Mouse (Mus musculus): ENCODE results near the gene Ascc2. TPM values are rescaled to one million over a fixed set of nuclear protein-coding genes. Genes with fewer than 3 reads are reported as not detected.
A peak's percentile ranks its signal among the peaks of the same experiment; 100 is the strongest.
"Not testable (repeated sequence)": the region's sequence is repeated elsewhere in the genome, so short reads cannot be mapped to it uniquely, and the experiment has no call there.

The Ascc2 gene
- polyA plus RNA-seq, 1 experiment from 2014 or later, result 36.1 TPM

DNA sequence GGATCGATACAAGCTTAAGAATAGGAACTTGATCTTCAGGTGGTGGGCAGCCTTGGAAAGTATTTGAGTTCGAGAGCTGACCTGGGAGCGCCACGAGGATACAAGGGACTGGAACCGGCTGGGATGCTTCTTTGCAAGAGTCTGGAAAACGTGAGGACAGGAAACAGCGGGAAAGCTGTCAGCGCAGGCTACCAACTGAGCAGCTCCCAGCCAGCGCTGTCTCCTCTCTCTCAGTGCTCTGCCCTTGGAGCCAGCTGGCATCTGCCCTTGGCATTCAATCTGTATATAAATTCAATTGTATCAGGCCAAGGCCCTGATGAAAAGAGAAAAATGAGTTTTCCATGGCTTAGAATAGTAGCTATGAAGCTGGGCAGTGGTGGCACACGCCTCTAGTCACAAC is 53.7 kb downstream of the Ascc2 start:
- DNase-seq (ENCODE audit: low spot score), result no peak
- 53% methylated on average over 10 of the region's 10 CpGs for WGBS
- Histone ChIP-seq H3K4me1 (no peaks in the 10 kb centered on the region), H3K27me3 (ENCODE audit: insufficient read depth, poor library complexity, severe bottlenecking) (0 out of 2 replicates have a peak, but pooled peaks cover 4% of the 10 kb centered on the region), H3K27ac (no peak overlapping the region), H3K4me3 (no peak overlapping the region), H3K9me3 (no peaks in the 10 kb centered on the region), H3K36me3 (no peaks in the 10 kb centered on the region)

DNA sequence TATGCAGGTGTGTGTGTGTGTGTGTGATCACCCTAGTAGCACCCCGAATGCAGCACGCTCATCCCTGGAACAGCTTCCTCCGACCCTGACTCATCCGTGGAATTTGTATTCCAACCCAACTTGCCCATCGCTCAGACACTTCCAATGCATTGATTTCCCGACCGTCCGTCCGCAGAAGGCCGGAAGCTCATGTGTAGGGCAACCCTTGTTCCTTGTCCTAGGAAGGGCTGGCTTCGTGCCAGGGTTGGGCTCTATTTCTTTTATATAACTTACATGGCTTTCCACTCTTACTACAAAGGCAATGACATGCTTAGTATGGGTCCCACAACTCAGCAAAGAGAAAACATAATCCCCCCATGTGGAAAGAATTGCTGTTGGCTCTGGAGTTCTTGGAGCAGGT is 54.6 kb downstream of the Ascc2 start:
- H3K27ac ChIP-seq, result no peak overlapping the region
- WGBS, result 90% methylated on average over 11 of the region's 11 CpGs
- 0 out of 2 replicates have a peak, but pooled peaks cover 4% of the 10 kb centered on the region for H3K27me3 ChIP-seq (ENCODE audit: insufficient read depth, poor library complexity, severe bottlenecking)
- no peaks in the 10 kb centered on the region for H3K36me3 ChIP-seq
- H3K9me3 ChIP-seq, result no peaks in the 10 kb centered on the region
- no peak for DNase-seq (ENCODE audit: low spot score)
- H3K4me3 ChIP-seq, result no peak overlapping the region
- no peaks in the 10 kb centered on the region for H3K4me1 ChIP-seq

DNA sequence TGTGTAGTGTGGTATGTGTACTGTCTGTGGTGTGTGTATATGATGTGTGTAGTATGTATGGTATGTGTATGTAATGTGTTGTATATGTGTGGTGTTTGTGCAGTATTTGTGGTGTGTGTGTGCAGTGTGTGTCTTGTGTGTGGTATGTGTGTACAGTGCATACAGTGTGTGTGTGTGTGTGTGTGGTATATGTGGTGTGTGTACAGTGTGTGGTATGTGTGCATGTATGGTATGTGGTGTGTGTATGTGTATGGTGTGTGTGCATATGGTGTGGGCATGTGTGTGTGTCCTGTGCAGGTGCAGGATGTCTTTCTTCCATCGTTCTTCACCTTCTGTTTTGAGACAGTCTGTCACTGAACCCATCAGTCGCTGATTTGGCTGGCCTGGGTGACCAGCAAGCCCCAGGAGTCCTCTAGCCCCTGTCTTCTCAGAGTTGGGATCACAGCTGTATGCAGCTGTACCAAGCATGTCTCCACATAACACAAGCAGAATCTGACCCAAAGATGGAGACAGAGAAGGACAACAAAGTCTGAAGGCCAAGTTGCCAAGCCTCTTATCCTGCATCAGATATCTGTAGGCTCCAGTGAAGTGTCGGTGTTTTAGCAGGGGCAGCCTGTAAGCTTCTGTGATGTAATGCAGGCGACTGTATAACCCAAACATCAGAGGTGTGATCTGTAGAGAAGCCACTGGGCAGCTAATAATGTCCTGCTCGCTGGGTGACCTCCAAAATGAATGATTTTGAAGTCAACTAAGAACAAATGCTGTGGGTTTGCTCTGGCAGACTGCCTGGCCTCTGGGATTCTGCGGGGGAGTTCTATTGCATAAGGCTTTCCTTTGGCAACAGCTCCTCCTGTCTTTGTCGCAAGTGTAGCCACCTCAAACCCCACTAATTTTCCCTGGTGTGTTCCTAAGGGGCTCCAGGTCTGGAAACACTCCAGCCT is 59.8 kb downstream of the Ascc2 start:
- WGBS, result 46% methylated on average over 7 of the region's 7 CpGs
- peaks cover 25% of the 10 kb centered on the region for H3K36me3 ChIP-seq
- H3K27me3 ChIP-seq (ENCODE audit: insufficient read depth, poor library complexity, severe bottlenecking), result no peaks in the 10 kb centered on the region
- no peak overlapping the region for H3K4me3 ChIP-seq
- no peaks in the 10 kb centered on the region for H3K4me1 ChIP-seq
- H3K27ac ChIP-seq, result no peak overlapping the region
- DNase-seq (ENCODE audit: low spot score), result no peak
- no peaks in the 10 kb centered on the region for H3K9me3 ChIP-seq

DNA sequence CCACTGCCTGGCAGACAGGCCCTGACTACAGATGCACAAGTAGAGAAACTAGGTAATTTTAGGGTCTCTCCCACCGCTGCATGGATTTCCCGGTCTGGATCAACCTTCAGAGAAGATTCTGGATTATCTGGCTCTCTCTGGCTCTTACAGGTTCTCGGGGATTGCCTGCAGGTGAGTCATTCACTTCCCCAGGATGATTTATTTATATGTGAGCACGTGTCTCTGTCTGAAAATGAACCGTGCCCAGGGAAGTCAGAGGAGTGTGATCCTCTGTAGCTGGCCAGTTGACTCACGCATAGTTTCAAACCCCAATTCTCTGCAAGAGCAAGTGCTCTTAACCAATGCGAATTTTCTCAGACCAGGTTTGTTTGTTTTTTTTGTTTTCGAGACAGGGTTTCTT is 63.2 kb downstream of the Ascc2 start:
- Histone ChIP-seq H3K4me1 (peaks cover 13% of the 10 kb centered on the region), H3K36me3 (peaks cover 30% of the 10 kb centered on the region), H3K4me3 (no peak overlapping the region), H3K27ac (no peak overlapping the region), H3K9me3 (no peaks in the 10 kb centered on the region), H3K27me3 (ENCODE audit: insufficient read depth, poor library complexity, severe bottlenecking) (no peaks in the 10 kb centered on the region)
- no peak for DNase-seq (ENCODE audit: low spot score)
- whole genome bisulfite sequencing, result 87% methylated on average over 8 of the region's 8 CpGs

DNA sequence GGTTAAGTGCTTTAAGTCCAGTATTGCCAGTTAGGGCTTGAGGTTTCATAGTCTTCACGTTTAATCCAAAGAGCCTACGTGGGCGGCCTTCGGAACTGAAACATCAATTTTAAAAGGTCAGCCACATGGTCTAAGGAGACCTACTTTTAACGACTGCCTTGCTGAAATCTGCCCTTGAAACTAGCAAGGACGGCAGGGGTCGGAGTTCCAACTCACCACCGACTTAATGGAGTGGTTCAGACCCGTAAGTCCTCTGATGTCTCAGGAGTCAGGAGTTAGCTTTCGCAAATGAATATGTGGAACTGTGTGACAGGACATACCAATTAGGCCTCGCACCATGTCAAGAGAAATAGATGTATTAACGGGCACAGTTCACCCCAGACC is 66.1 kb downstream of the Ascc2 start:
- H3K9me3 ChIP-seq, result no peaks in the 10 kb centered on the region
- peaks cover 13% of the 10 kb centered on the region for H3K4me1 ChIP-seq
- peak overlapping the region; percentile 92 for H3K27ac ChIP-seq
- peaks cover 30% of the 10 kb centered on the region for H3K36me3 ChIP-seq
- no peaks in the 10 kb centered on the region for H3K27me3 ChIP-seq (ENCODE audit: insufficient read depth, poor library complexity, severe bottlenecking)
- 3% methylated on average over 12 of the region's 12 CpGs for WGBS
- no peak for DNase-seq (ENCODE audit: low spot score)
- H3K4me3 ChIP-seq, result peak overlapping the region; percentile 78

DNA sequence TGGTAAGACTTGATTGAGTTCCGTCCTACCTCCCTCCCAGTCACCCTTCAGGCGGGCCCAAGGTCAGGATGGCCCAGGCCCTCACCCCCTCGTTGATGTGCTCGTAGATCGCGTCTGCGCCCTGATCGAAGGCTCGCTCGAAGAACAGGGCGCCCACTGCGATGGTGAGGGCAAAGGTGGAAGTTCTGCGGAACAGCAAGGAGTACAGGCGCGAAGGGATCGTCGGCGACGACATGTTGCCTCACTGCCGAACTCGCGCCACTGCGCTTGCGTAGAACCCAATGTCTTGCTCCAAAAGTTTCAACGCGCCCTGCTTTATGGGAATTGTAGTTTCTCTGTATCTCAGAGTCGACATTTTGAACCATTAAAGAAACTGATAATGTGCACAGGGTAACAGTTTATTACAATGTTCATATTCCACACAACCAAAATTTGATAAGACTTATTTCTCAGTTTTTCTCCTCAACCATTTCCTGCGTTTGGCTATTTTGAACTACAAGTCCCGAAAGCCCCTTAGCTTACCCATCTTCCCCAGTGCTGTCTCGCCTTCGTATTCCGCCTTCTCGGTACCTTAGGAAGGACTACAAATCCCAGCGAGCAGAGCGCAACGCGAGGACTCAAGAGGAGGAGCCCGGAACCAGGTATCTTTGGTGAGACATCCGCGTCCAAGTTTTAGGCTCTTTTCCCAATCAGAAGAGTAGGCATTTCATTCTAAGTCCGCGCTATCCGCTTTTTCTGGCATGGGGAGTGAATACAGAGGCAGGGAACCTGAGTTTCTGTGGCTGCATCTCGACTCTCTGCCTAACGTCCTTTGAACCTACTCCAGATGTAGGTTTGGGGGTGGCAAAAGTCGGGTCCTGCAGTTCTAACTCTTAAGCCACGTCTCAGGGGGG is 66.8 kb downstream of the Ascc2 start, which contains the start of the genes Uqcr10 and Zmat5:
Uqcr10 (minus strand) TSS at position 271 of the 893 bp plus-strand sequence.
Zmat5 (plus strand) TSS at position 607 of the 893 bp plus-strand sequence.
- Histone ChIP-seq H3K9me3 (no peaks in the 10 kb centered on the region), H3K36me3 (peaks cover 30% of the 10 kb centered on the region), H3K27ac (peak within 1 kb of the TSS; percentile 92), H3K4me3 (peak within 1 kb of the TSS; percentile 78), H3K4me1 (peaks cover 13% of the 10 kb centered on the region), H3K27me3 (ENCODE audit: insufficient read depth, poor library complexity, severe bottlenecking) (no peaks in the 10 kb centered on the region)
- WGBS, result under 1% methylated on average over 47 of the region's 47 CpGs
- peak; percentile 97 for DNase-seq (ENCODE audit: low spot score)

DNA sequence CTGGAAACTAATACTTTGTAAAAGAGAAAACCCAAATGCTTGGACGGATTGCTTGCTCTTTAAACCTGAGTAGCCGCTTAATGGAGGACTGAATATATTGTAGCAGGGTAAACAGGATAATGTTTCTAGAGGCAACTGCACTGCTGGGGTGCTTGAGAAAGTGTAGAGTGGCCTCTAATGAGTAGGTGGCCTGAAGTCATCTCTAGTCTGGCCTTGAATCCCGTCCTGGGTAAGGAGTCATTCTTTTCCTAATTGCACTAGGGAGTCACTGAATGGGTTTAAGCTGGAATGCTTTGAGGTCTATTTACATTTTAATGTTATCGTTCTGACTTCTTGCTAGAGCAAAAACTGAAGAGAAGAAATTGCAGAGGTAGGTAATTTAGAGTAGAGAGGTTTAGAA is 67.6 kb downstream of the Ascc2 start:
- Histone ChIP-seq H3K27me3 (ENCODE audit: insufficient read depth, poor library complexity, severe bottlenecking) (no peaks in the 10 kb centered on the region), H3K4me3 (peak overlapping the region; percentile 78), H3K36me3 (peaks cover 24% of the 10 kb centered on the region), H3K27ac (peak overlapping the region; percentile 92), H3K4me1 (peaks cover 13% of the 10 kb centered on the region), H3K9me3 (no peaks in the 10 kb centered on the region)
- WGBS, result 13% methylated on average over 4 of the region's 4 CpGs
- DNase-seq (ENCODE audit: low spot score), result no peak

DNA sequence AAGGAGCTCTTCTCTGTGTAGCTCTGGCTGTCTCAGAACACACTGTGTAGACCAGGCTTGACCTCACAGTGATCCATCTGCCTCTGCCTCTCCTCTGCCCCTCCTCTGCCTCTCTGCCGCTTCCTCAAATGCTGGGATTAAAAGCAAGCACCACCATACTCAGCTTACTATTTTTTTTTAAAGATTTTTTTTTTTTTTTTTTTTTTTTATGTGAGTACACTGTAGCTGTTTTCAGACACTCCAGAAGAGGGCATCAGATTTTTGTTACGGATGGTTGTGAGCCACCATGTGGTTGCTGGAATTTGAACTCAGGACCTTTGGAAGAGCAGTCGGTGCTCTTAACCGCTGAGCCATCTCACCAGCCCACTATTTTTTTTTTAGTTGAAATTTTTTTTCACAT is 72.6 kb downstream of the Ascc2 start:
- not testable (repeated sequence) for H3K36me3 ChIP-seq; DNase-seq (ENCODE audit: low spot score); H3K27me3 ChIP-seq (ENCODE audit: insufficient read depth, poor library complexity, severe bottlenecking); H3K4me3 ChIP-seq; H3K4me1 ChIP-seq; H3K9me3 ChIP-seq; H3K27ac ChIP-seq
- WGBS, result 84% methylated on average over 4 of the region's 4 CpGs

DNA sequence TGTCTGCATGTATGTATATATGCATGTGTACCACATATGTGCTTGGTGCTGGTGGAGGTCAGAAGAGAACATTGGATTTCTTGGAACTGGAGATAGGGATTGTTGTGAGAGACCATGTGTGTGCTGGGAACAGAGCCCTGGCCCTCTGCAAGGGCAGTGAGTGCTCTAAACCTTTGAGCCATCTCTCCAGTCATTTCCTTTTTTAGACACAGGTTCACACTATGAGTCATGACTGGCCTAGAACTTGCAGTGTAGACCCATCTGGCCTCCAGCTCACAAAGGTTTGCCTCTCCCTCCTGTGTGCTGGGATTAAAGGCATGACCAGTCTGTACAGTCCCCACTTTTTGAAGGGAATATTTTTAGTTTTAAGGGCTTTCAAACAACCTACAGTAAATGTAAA is 75.3 kb downstream of the Ascc2 start:
- H3K9me3 ChIP-seq, result no peaks in the 10 kb centered on the region
- H3K4me3 ChIP-seq, result no peak overlapping the region

DNA sequence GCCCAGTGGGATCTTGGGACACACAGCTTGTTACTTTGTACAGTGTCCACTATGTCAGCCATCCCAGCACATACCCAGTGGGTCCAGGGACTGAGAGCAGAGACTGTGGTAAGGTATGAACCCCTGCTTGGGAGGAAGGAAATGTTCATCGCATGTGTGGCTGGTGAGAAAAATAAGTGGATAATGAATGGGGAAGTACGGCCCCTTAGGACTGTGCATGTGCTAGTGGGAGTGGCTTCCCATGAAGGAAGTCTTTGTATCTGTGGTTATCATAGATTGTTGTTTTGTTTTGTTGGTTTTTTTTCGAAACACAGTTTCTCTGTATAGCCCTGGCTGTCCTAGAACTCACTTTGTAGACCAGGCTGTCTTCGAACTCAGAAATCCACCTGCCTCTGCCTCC is 77.2 kb downstream of the Ascc2 start:
- no peak for DNase-seq (ENCODE audit: low spot score)
- Histone ChIP-seq H3K4me3 (no peak overlapping the region), H3K9me3 (no peaks in the 10 kb centered on the region), H3K4me1 (peaks cover 12% of the 10 kb centered on the region), H3K36me3 (no peaks in the 10 kb centered on the region), H3K27me3 (ENCODE audit: insufficient read depth, poor library complexity, severe bottlenecking) (no peaks in the 10 kb centered on the region), H3K27ac (no peak overlapping the region)
- WGBS, result 87% methylated on average over 4 of the region's 4 CpGs

More for the DNA sequence above, 75.3 kb downstream of the Ascc2 start:
- no peaks in the 10 kb centered on the region for H3K4me1 ChIP-seq
- no peak overlapping the region for H3K27ac ChIP-seq
- H3K36me3 ChIP-seq, result no peaks in the 10 kb centered on the region
- H3K27me3 ChIP-seq (ENCODE audit: insufficient read depth, poor library complexity, severe bottlenecking), result no peaks in the 10 kb centered on the region
- no peak for DNase-seq (ENCODE audit: low spot score)

DNA sequence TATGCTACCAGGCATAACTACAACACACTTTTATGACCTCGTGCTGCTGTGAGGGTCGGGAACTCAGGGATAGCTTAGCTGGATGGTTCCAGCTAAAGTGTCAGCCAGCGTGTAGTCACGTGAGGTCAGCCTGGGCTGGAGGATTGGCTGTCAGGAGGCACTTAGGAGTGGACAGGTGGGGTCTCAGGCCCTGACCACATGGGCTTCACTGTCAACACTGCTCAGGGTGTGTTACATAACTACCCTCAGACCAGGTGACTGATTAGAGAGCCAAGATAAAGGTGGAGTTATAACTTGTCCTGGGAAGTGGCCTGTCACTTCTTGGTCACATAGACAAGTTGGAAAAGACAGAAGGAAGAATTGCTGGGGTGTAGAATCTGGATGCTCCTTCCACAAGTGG is 78.0 kb downstream of the Ascc2 start:
- DNase-seq (ENCODE audit: low spot score), result no peak
- 73% methylated on average over 4 of the region's 4 CpGs for WGBS

DNA sequence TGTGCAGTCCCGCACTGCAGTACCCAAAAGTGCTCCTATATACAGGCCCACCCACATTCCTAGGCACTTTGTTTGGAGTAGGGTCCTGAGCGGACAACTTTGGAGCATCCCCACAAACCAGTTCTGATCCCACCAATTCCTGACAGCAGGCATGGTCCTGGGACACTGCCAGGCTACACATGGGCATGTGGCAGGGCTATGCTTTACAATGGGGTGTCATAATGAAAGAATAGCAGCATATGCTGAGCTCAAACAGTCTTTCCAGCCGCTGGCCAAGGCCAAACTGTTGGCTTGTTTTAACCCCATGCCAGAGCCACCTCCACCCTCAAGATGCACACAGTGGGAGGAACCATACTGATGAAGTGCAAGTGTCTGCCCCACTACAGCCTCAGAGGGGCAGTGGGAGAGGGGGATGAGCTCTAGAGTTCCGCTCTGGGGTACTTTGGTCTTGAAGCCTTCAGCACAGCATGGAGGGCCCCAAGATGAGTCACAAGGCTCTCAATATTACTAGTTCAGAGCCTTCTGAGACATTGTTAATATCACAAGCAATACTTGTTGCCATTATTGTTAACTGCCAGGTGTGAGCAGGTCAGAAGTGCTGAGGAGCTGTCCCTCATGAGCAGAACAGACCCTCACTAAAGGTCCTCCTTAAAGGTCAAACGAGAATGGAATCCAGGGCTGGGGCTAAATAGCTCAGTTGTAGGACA is 79.1 kb downstream of the Ascc2 start:
- Histone ChIP-seq H3K9me3 (no peaks in the 10 kb centered on the region), H3K36me3 (no peaks in the 10 kb centered on the region), H3K4me1 (peaks cover 17% of the 10 kb centered on the region), H3K27me3 (ENCODE audit: insufficient read depth, poor library complexity, severe bottlenecking) (no peaks in the 10 kb centered on the region), H3K4me3 (no peak overlapping the region), H3K27ac (no peak overlapping the region)
- WGBS, result 87% methylated on average over 5 of the region's 5 CpGs
- no peak for DNase-seq (ENCODE audit: low spot score)

More for the DNA sequence above, 78.0 kb downstream of the Ascc2 start:
- Histone ChIP-seq H3K27ac (no peak overlapping the region), H3K27me3 (ENCODE audit: insufficient read depth, poor library complexity, severe bottlenecking) (no peaks in the 10 kb centered on the region), H3K9me3 (no peaks in the 10 kb centered on the region), H3K4me1 (peaks cover 13% of the 10 kb centered on the region), H3K36me3 (no peaks in the 10 kb centered on the region), H3K4me3 (no peak overlapping the region)

Data from heart, embryonic 10.5 days (tissue).